Mouse (Mus musculus) CD4-positive helper T cell, adult 2 months (primary cell): ENCODE data around the gene Akap2.

Experiments
- DNase-seq: peaks from one replicate; pipeline ENCODE4 v3.0.0-alpha.2; 2012; ENCODE audit warnings: low read depth, missing footprints, low spot score

Gene Akap2

GRCm38 (mm10) chr4:57832318-57832717 is 114.9 kb downstream of the Akap2 start:
- peak; percentile 21 for DNase-seq

DNA sequence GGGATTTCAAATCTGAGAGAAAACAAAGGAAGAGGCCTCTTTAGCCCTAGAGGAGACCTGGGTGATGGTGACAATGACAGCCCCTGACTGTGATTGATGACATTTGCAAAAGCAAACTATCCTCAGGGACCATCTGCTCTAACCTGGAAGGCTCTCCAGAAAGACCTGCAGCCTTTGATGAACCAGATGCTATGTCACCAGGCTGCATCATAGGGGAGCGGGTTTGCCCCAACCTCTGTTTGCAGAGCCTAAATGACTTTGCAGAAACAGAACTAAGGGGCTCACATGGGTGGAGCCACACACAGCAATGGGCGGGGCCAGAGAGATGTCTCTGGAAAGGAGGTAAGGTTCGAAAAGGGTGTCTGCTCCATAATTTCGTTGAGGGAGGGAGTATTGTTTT is 115.6 kb downstream of the Akap2 start:
- DNase-seq = no peak

GRCm38 (mm10) chr4:57834141-57834540 is 116.7 kb downstream of the Akap2 start:
- DNase-seq = peak; percentile 53

GRCm38 (mm10) chr4:57837089-57837488 is 119.6 kb downstream of the Akap2 start:
- no peak for DNase-seq

GRCm38 (mm10) chr4:57839343-57839742 is 121.9 kb downstream of the Akap2 start:
- no peak for DNase-seq

GRCm38 (mm10) chr4:57841911-57842310 is 124.5 kb downstream of the Akap2 start:
- no peak for DNase-seq

- DNase-seq = no peak
Measured at GRCm38 (mm10) chr4:57842472-57843305, 125.2 kb downstream of the Akap2 start.

DNA sequence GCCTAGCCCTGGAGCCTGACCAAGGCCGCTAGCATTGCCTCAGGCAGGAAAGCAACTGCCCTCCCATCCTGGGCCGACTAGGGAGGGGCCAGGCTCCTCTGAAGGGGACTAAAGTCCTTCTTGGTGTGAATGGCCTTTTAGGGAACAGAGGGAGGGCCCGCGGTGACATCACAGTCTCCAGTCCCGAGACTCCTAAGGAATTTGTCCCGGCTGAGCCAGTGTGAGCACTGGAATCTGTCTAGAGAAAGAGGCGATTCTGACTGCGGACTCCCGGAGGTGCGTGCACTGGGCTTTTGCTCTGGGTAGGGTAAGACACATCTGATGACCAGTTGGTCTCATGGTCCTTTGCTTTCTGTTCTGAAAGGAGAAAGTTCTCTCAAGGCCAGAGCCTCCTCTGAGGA is 127.6 kb downstream of the Akap2 start:
- DNase-seq = no peak

DNA sequence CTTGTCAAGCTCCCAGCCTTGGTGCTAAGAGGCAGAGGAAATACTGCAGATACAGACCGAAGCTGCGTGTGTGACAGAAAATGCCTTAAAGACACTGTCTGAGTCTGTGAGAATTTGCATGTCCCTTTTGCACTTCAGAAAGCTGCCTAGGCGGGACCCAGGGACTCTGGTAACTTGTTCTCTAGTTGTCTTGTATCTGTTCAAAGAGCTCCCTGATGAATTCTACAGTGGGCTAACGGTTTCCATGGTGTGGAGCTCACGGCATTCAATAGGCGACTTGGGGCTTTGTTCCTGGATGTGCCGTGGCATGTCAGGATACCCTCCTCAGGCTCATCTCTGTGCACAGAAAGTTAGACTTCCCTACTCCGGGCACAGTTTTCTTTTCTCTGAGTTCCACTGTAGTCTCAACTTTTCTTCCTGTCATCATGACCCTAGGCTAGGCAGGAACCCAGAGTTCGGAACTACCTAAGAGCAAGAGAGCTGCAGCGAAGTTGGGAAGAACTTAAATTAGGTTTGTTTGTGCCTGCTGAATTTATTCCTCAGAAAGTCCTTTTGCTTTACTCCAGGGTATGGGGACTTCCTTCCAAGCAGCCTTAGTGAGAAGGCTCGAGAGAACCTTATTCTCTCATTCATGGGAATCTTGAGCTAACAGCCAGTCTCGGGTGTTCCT is 128.2 kb downstream of the Akap2 start:
- DNase-seq = no peak

- DNase-seq = no peak
Measured at GRCm38 (mm10) chr4:57846381-57846990, 129.0 kb downstream of the Akap2 start.

DNA sequence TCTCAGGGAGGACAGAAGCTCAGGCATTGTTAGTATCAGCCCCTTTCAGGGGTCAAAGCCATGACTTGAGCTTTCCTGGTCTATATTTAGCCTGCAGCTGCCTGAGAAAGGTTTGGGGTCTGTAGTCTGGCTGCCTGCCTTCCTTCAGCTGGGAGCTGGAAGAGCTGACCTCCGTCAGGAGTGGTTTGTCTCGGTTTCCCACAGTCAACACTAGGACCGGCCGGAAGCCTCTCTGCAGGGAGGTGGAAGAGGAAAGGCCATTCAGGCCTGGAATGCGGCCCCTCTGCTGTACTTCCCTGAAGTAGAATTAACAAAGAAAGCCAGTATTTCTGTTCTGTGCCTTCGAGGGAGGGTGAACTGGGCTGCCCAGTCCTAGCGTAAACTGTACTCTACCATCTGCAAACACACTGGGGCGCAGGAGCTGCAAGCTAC is 129.6 kb downstream of the Akap2 start:
- DNase-seq = no peak

DNA sequence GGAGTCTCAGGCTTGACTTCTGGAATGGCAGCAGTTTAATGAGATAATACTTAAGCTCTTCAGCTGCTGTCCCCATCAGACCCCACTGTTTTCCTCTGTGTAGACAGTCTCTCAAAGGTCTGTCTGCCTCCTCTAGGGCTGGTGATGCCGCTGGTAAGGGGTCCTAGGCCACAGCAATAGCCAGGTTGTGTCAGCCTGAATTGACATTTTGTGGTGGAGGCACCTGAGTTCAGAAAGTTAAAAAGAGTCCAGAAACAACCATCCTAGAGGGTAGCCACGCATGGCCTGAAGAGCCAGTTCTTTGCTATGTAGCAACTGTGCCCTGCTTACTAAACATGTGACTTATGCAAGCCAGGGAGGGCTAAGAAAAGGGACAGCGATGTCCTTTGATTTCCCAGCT is 130.2 kb downstream of the Akap2 start:
- DNase-seq = no peak

DNA sequence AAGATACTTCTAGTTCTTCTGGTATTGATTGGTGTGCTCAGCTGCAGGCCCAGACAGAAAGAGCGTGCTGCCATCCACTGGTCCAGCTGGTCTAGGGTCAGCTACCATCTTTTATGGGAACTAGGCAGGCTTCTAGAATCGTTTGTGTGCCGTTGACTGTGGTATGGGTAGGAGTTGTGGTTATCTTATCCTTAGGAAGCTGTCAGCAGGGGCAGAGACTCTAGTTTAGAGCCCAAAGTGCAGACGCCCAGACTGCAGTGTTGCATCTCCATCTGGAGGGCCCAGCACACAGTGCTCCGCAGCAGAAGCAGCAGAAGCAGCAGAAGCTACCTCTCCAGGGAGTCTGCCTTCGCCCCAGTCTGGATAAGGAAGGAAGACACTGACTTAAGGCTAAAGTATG is 132.0 kb downstream of the Akap2 start:
- DNase-seq = no peak

DNA sequence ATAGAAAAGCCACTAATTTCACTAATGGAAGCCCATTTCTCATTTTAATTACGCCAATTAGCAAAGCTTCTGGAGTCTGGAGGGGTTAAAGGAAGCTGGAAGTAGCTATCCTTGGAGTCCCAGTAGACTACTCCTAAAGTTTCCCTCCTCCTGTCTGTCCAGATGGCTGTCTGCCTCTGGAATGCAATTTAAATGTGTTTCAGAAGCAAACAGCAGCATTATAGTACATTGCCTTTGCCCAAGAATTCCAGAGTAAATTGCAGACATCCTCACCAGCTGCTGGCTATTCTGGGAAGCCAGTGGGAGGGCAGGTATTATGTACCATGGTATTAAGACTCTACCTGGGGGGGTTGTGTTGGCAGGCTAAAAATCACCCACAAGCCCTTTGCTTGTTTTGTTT is 134.3 kb downstream of the Akap2 start:
- no peak for DNase-seq

- DNase-seq = no peak
Measured at GRCm38 (mm10) chr4:57852461-57853040, 135.1 kb downstream of the Akap2 start.

DNA sequence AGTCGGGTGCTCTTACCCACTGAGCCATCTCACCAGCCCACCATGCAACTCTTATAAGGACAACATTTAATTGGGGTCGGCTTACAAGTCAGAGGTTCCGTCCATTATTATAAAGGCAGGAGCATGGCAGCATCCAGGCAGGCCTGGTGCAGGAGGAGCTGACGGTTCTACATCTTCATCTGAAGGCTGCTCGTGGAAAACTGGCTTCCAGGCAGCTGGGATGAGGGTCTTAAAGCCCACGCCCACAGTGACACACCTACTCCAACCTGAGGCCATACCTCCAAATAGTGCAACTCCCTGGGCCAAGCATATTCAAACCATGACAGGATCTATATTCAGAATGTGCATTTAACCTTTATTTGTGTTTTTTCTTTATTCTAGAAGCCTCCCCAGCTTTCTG is 136.7 kb downstream of the Akap2 start:
- DNase-seq = no peak

- DNase-seq = no peak
Measured at GRCm38 (mm10) chr4:57855281-57855941, 138.0 kb downstream of the Akap2 start.

DNA sequence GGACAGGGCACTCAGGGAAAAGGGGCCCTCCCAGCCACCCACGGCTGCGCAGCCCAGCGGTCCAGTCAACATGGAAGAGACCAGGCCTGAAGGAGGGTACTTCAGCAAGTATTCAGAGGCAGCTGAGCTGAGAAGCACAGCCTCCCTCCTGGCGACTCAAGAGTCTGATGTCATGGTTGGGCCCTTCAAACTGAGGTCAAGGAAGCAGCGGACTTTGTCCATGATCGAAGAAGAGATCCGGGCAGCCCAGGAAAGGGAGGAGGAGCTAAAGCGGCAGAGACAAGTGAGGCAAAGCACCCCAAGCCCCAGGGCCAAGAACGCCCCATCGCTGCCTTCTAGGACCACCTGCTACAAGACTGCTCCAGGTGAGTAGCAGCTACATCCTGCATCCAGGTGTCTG is 139.2 kb downstream of the Akap2 start:
- no peak for DNase-seq

- no peak for DNase-seq
Measured at GRCm38 (mm10) chr4:57860204-57860611, 142.8 kb downstream of the Akap2 start.

DNA sequence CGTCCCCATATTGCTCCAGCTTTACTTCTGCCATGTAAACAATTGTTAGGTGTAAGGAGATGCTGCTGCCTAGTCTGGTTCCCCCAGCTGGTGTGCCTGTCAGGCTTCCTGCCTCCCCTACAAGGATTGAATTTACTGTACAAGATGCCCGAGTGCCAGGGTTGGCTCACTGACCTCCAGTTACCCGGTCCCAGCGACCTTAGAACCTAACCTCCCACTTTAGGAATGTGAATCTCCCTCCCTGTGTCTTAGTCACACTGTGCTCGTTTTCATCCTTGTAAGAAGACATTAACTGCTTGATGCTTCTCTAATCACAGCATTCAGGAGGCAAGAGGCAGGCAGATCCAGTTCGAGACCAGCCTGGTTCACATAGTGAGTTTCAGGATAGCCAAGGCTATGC is 143.7 kb downstream of the Akap2 start:
- no peak for DNase-seq

- DNase-seq = no peak
Measured at GRCm38 (mm10) chr4:57861856-57862255, 144.4 kb downstream of the Akap2 start.
